Mouse (Mus musculus): ENCODE data around the gene Ccdc57.

DNA sequence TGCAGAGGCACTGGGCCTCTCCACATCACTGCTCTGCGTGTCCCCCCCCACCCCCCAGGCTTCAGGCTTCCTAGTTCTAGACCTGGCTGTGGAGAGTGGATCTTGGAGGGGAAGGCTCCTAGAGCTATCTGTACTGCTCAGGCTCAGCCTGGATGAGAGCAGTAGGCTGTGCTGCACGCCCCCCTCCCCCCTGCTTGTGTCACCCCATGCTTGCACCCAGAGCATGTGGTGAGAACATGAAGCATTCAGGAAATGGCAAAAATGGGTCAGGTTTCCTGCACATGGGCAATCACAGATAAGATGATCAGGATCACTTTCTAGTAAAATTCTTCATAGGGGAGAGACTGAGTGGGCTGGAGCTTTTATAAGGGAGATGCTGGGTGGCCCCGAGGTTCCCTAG, 26.9 kb upstream of the Ccdc57 start:
- TF ChIP-seq POLR2A (IDR thresholded peaks at IDR 0.05; ENCODE audit: control insufficient read depth, extremely low read depth, insufficient read depth, low read length, poor library complexity) (no peak), CTCF (IDR thresholded peaks at IDR 0.05; ENCODE audit: borderline replicate concordance, control insufficient read depth, extremely low read depth, insufficient read depth, low read length, poor library complexity) (no peak)

Data from thymus, adult 2 months (tissue).